Mouse (Mus musculus): Measurements from ENCODE around the gene Plcg2.

Plcg2 gene

GRCm38 (mm10) chr8:117645486-117645885 lies 147.4 kb downstream of the Plcg2 start:
- DNase-seq = no peak

GRCm38 (mm10) chr8:117646020-117646419 lies 147.9 kb downstream of the Plcg2 start:
- DNase-seq = no peak

GRCm38 (mm10) chr8:117646440-117646839 lies 148.3 kb downstream of the Plcg2 start:
- DNase-seq = peak; percentile 90

- no peak for DNase-seq
Measured at GRCm38 (mm10) chr8:117652318-117652717, 154.2 kb downstream of the Plcg2 start.

GRCm38 (mm10) chr8:117658990-117659389 lies 160.9 kb downstream of the Plcg2 start:
- no peak for DNase-seq

GRCm38 (mm10) chr8:117660358-117661031 lies 162.4 kb downstream of the Plcg2 start:
- DNase-seq = peak; percentile 92

GRCm38 (mm10) chr8:117667349-117668124 lies 169.4 kb downstream of the Plcg2 start:
- no peak for DNase-seq

- DNase-seq = no peak
Measured at GRCm38 (mm10) chr8:117670461-117670860, 172.4 kb downstream of the Plcg2 start.

- DNase-seq = no peak
Measured at GRCm38 (mm10) chr8:117672558-117672957, 174.5 kb downstream of the Plcg2 start.

- DNase-seq = peak; percentile 92
Measured at GRCm38 (mm10) chr8:117673430-117673830, 175.3 kb downstream of the Plcg2 start, which contains the start of gene Sdr42e1. Gene Sdr42e1 (minus strand): TSS chr8:117673689.

GRCm38 (mm10) chr8:117675171-117675570 lies 177.1 kb downstream of the Plcg2 start:
- peak; percentile 91 for DNase-seq

GRCm38 (mm10) chr8:117676460-117676859 lies 178.4 kb downstream of the Plcg2 start:
- no peak for DNase-seq

- DNase-seq = no peak
Measured at GRCm38 (mm10) chr8:117677011-117677410, 178.9 kb downstream of the Plcg2 start.

- no peak for DNase-seq
Measured at GRCm38 (mm10) chr8:117678650-117679049, 180.6 kb downstream of the Plcg2 start.

- no peak for DNase-seq
Measured at GRCm38 (mm10) chr8:117683925-117684472, 185.9 kb downstream of the Plcg2 start.

- DNase-seq = no peak
Measured at GRCm38 (mm10) chr8:117684504-117684903, 186.4 kb downstream of the Plcg2 start.
